Mouse (Mus musculus): ENCODE measurements at regions not wholly inside any gene's neighbourhood (a gene's known extent, or its start where the extent isn't known, plus 50 kb on each side); places are given as distances from the start of the nearest gene placed in this dataset.

DNA sequence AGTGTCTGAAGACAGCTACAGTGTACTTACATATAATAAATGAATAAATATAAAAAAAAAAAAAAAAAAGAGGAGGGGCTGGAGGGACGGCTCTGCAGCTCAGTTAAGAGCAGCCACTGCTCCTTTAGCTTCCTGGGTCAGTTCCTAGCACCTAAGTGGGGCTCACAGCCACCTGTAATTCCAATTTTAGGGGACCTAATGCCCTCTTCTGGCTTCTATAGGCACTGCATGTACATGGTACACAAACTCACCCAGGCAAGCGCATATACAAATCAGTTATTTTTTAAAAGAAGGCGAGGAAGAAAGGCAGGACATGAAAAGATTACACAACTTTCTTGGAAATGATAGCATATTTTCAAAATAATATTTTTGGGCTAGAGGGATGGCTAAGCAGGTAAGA, 67.0 kb upstream of the Sall4 start:
- no peak overlapping the region for H3K27ac ChIP-seq (replicated peaks in 1 of 2; ENCODE audit: control insufficient read depth in 1 of 2, insufficient read depth in 1 of 2, low read depth in 2 of 2, low read length in 2 of 2)
- H3K9me3 ChIP-seq (ENCODE audit: control insufficient read depth, low read length) = no peaks in the 10 kb centered on the region
- no peaks in the 10 kb centered on the region; a peak in 1 of 4 replicates for H3K4me1 ChIP-seq (ENCODE audit: control insufficient read depth in 2 of 2, insufficient read depth in 2 of 2, low read length in 2 of 2)
- no peak overlapping the region for H3K4me2 ChIP-seq (ENCODE audit: low read length)
- ATAC-seq (ENCODE audit: insufficient number of reproducible peaks, insufficient read depth, low FRiP score, low read depth) = no peak
- no peak overlapping the region for H3K9ac ChIP-seq (ENCODE audit: low read length)
- H3K36me3 ChIP-seq (ENCODE audit: control insufficient read depth, insufficient read depth, low read length) = no peaks in the 10 kb centered on the region
- peaks cover 31% of the 10 kb centered on the region for H3K27me3 ChIP-seq (ENCODE audit: control insufficient read depth, insufficient read depth, low read length)
- WGBS = 93% methylated on average over 3 of the region's 3 CpGs
- H3K4me3 ChIP-seq (ENCODE audit: control insufficient read depth in 1 of 2, insufficient read depth in 1 of 2, low read depth in 1 of 2, low read length in 2 of 2) = no peak overlapping the region

DNA sequence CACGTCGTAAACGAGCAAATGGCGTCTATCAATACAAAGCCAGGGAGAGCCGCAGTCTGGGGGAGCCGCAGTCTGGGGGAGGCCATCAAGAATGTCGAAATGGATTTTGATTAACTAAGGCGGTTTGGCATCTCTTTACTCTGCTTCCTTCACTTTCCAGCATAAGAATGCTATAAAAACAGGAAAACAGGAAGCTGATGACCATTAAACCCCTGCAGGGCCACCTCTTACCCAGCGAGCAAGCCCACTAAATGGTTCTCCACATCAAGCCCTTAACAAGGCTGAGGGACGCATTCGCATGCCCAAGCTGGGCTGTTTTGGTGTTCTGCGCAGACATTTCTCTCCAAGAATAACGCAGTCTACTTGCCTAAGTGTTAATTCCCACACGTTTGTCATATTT, 64.0 kb upstream of the Sall4 start:
- Histone ChIP-seq H3K9me3 (ENCODE audit: control insufficient read depth, low read length) (no peaks in the 10 kb centered on the region), H3K27ac (replicated peaks in 1 of 2; ENCODE audit: control insufficient read depth in 1 of 2, insufficient read depth in 1 of 2, low read depth in 2 of 2, low read length in 2 of 2) (no peak overlapping the region), H3K27me3 (ENCODE audit: control insufficient read depth, insufficient read depth, low read length) (peaks cover 6% of the 10 kb centered on the region; the same call in 1 of the 2 replicates), H3K4me3 (ENCODE audit: control insufficient read depth in 1 of 2, insufficient read depth in 1 of 2, low read depth in 1 of 2, low read length in 2 of 2) (no peak overlapping the region), H3K36me3 (ENCODE audit: control insufficient read depth, insufficient read depth, low read length) (no peaks in the 10 kb centered on the region), H3K4me1 (ENCODE audit: control insufficient read depth in 2 of 2, insufficient read depth in 2 of 2, low read length in 2 of 2) (no peaks in the 10 kb centered on the region), H3K9ac (ENCODE audit: low read length) (no peak overlapping the region), H3K4me2 (ENCODE audit: low read length) (no peak overlapping the region)
- no peak for ATAC-seq (ENCODE audit: insufficient number of reproducible peaks, insufficient read depth, low FRiP score, low read depth)
- 39% methylated on average over 14 of the region's 14 CpGs for WGBS

DNA sequence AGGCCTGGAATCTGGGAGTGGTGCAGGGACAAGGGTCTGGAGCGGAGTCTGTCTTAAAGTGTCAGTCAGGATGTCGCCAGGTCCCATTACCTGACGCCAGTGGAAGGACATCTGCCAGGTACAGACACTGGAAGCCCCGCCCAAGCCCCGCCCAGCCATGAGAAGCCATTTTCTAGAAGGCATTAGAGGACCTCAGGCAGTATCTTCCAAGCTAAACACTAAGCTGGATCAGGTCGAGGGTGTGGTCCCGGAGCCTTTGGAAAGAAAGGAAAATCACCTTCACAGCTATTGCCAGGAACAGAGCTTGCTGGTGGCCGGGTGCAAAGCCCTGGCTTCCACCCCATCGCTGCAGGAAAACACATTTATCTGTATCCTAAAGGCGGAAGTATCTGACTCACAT, 52.9 kb upstream of the Sall4 start:
- ATAC-seq (ENCODE audit: insufficient number of reproducible peaks, insufficient read depth, low FRiP score, low read depth) = no peak

More for the DNA sequence above, 52.9 kb upstream of the Sall4 start:
- Histone ChIP-seq H3K27me3 (ENCODE audit: control insufficient read depth, insufficient read depth, low read length) (peaks cover 13% of the 10 kb centered on the region), H3K4me2 (ENCODE audit: low read length) (no peak overlapping the region), H3K27ac (replicated peaks in 1 of 2; ENCODE audit: control insufficient read depth in 1 of 2, insufficient read depth in 1 of 2, low read depth in 2 of 2, low read length in 2 of 2) (no peak overlapping the region), H3K9me3 (ENCODE audit: control insufficient read depth, low read length) (no peaks in the 10 kb centered on the region), H3K4me1 (ENCODE audit: control insufficient read depth in 2 of 2, insufficient read depth in 2 of 2, low read length in 2 of 2) (no peaks in the 10 kb centered on the region), H3K9ac (ENCODE audit: low read length) (no peak overlapping the region), H3K4me3 (ENCODE audit: control insufficient read depth in 1 of 2, insufficient read depth in 1 of 2, low read depth in 1 of 2, low read length in 2 of 2) (no peak overlapping the region), H3K36me3 (ENCODE audit: control insufficient read depth, insufficient read depth, low read length) (no peaks in the 10 kb centered on the region)
- 56% methylated on average over 10 of the region's 10 CpGs for WGBS

Data from heart, embryonic 14.5 days (tissue).